Mouse (Mus musculus) CH12.LX (cell line): ENCODE results near the gene Fau.

Source experiments
- BHLHE40 ChIP-seq: IDR thresholded peaks from 2 replicates; pipeline ENCODE4 v1.6.1; 2011; ENCODE audit warnings: mild to moderate bottlenecking, low read depth, low read length, improper control_type of control experiment
- CTCF ChIP-seq, 2 experiments: IDR thresholded peaks in 1 of 2; conservative IDR thresholded peaks in 1 of 2; 2 replicates each; pipeline ENCODE4 v1.5.1; 2011 to 2012; ENCODE audit warnings: low read depth in 2 of 2, low read length in 2 of 2, improper control_type of control experiment in 1 of 2, inconsistent platforms in 1 of 2, mild to moderate bottlenecking in 1 of 2, moderate library complexity in 1 of 2
- EP300 ChIP-seq: IDR thresholded peaks from 2 replicates; pipeline ENCODE4 v1.6.1; 2011; ENCODE audit warnings: low read length, improper control_type of control experiment
- MEF2A ChIP-seq: IDR thresholded peaks from 2 replicates; pipeline ENCODE4 v1.6.1; 2014; ENCODE audit warnings: low read depth, mild to moderate bottlenecking, inconsistent platforms, low read length, improper control_type of control experiment, borderline replicate concordance
- POLR2A ChIP-seq: IDR thresholded peaks from 2 replicates; pipeline ENCODE4 v1.6.1; 2011; ENCODE audit warnings: low read depth, mild to moderate bottlenecking, improper control_type of control experiment, low read length
- SMC3 ChIP-seq: IDR thresholded peaks from 2 replicates; pipeline ENCODE4 v1.6.1; 2011; ENCODE audit warnings: low read depth, low read length, improper control_type of control experiment

- no peak for TF ChIP-seq SMC3
- TF ChIP-seq CTCF (conservative IDR thresholded peaks at IDR 0.05 in 1 of 2, IDR thresholded peaks at IDR 0.05 in 1 of 2; ENCODE audit: low read depth in 2 of 2, low read length in 2 of 2) = no peak
- TF ChIP-seq BHLHE40 = no peak
- no peak for TF ChIP-seq MEF2A
- no peak for TF ChIP-seq EP300
- no peak for TF ChIP-seq POLR2A
Measured at GRCm38 (mm10) chr19:6042293-6042692, 15.4 kb upstream of the Fau start.
